Mouse (Mus musculus) ES-Bruce4 (cell line): ENCODE results near the gene Ablim2. TPM values are rescaled to one million over a fixed set of nuclear protein-coding genes. Genes with fewer than 3 reads are reported as not detected.
A peak's percentile ranks its signal among the peaks of the same experiment; 100 is the strongest.

Source experiments
- H3K27ac ChIP-seq: 2 replicates; pipeline ENCODE4 v1.5.1; 2012; ENCODE audit warnings: low read length, inconsistent platforms; ENCODE audit not compliant: insufficient read depth
- H3K27me3 ChIP-seq: 2 replicates; pipeline ENCODE4 v1.6.1; 2012; ENCODE audit warnings: mild to moderate bottlenecking, low read length, inconsistent platforms; ENCODE audit not compliant: control insufficient read depth, poor library complexity, insufficient read depth, severe bottlenecking
- H3K36me3 ChIP-seq: 2 replicates; pipeline ENCODE4 v1.6.1; 2012; ENCODE audit warnings: inconsistent platforms, mild to moderate bottlenecking, low read length, moderate library complexity; ENCODE audit not compliant: control insufficient read depth, poor library complexity, insufficient read depth, severe bottlenecking
- H3K4me1 ChIP-seq: one replicate; pipeline ENCODE4 v1.8.1; 2011; ENCODE audit warnings: low read length; ENCODE audit not compliant: control insufficient read depth, insufficient read depth
- H3K4me3 ChIP-seq: 2 replicates; pipeline ENCODE4 v1.5.1; 2011; ENCODE audit warnings: low read depth, mild to moderate bottlenecking, low read length
- H3K9ac ChIP-seq: 2 replicates; pipeline ENCODE4 v1.6.1; 2012; ENCODE audit warnings: low read depth, mild to moderate bottlenecking, inconsistent platforms; ENCODE audit not compliant: poor library complexity, severe bottlenecking
- H3K9me3 ChIP-seq: replicated peaks from 2 replicates; pipeline ENCODE4 v1.6.1; 2012; ENCODE audit warnings: mild to moderate bottlenecking, low read length, inconsistent platforms; ENCODE audit not compliant: control insufficient read depth, poor library complexity, insufficient read depth, severe bottlenecking
- CTCF ChIP-seq: IDR thresholded peaks from one replicate; pipeline ENCODE4 v1.8.1; 2011; ENCODE audit warnings: low read depth, low read length
- EP300 ChIP-seq: IDR thresholded peaks from 2 replicates; pipeline ENCODE4 v1.6.1; 2011; ENCODE audit warnings: low read depth, low read length; ENCODE audit not compliant: insufficient read depth
- POLR2A ChIP-seq: IDR thresholded peaks from one replicate; pipeline ENCODE4 v1.8.1; 2011; ENCODE audit warnings: low read length; ENCODE audit not compliant: insufficient read depth
- polyA plus RNA-seq: library from polyadenylated mRNA; stranded (reverse); fragments of >200 nt; gene quantifications from 2 replicates; pipeline ENCODE4 v1.2.4, GENCODE M21; 2011; ENCODE audit warnings: low read depth; ENCODE audit not compliant: missing spikeins, insufficient read depth, insufficient read length

Gene Ablim2
- polyA plus RNA-seq, 1 experiment, result 6.1 TPM

GRCm38 (mm10) chr5:35901226-35901809 is 143.6 kb downstream of the Ablim2 start:
- H3K4me1 ChIP-seq, result peaks cover 2% of the 10 kb centered on the region
- TF ChIP-seq EP300, result 0 out of 2 replicates have a peak, but pooled peaks have one; percentile 19
- TF ChIP-seq POLR2A, result no peak
- no peak overlapping the region for H3K4me3 ChIP-seq
- H3K9ac ChIP-seq, result peak overlapping the region; percentile 8; the same call in 1 of the 2 replicates
- peak overlapping the region; percentile 26; the same call in 1 of the 2 replicates for H3K27ac ChIP-seq
- H3K27me3 ChIP-seq, result no peaks in the 10 kb centered on the region
- H3K36me3 ChIP-seq, result no peaks in the 10 kb centered on the region
- H3K9me3 ChIP-seq, result no peaks in the 10 kb centered on the region

- H3K9ac ChIP-seq, result no peak overlapping the region
- peaks cover 2% of the 10 kb centered on the region for H3K4me1 ChIP-seq
- H3K27me3 ChIP-seq, result no peaks in the 10 kb centered on the region
- H3K9me3 ChIP-seq, result no peaks in the 10 kb centered on the region
- no peak overlapping the region for H3K27ac ChIP-seq
- TF ChIP-seq POLR2A (no peak), CTCF (no peak), EP300 (no peak)
- no peak overlapping the region for H3K4me3 ChIP-seq
- H3K36me3 ChIP-seq, result no peaks in the 10 kb centered on the region
Measured at GRCm38 (mm10) chr5:35903456-35903855, 145.8 kb downstream of the Ablim2 start.

- no peak overlapping the region for H3K27ac ChIP-seq
- TF ChIP-seq EP300 (no peak), CTCF (no peak), POLR2A (no peak)
- H3K27me3 ChIP-seq, result no peaks in the 10 kb centered on the region
- no peaks in the 10 kb centered on the region for H3K9me3 ChIP-seq
- peaks cover 2% of the 10 kb centered on the region for H3K4me1 ChIP-seq
- no peak overlapping the region for H3K4me3 ChIP-seq
- no peak overlapping the region for H3K9ac ChIP-seq
- no peaks in the 10 kb centered on the region for H3K36me3 ChIP-seq
Measured at GRCm38 (mm10) chr5:35905283-35905682, 147.6 kb downstream of the Ablim2 start.

- H3K9me3 ChIP-seq, result no peaks in the 10 kb centered on the region
- no peaks in the 10 kb centered on the region for H3K36me3 ChIP-seq
- H3K4me3 ChIP-seq, result no peak overlapping the region
- H3K27me3 ChIP-seq, result no peaks in the 10 kb centered on the region
- H3K27ac ChIP-seq, result no peak overlapping the region
- TF ChIP-seq POLR2A (no peak), EP300 (no peak), CTCF (no peak)
- H3K9ac ChIP-seq, result no peak overlapping the region
- no peaks in the 10 kb centered on the region for H3K4me1 ChIP-seq
Measured at GRCm38 (mm10) chr5:35907090-35907489, 149.4 kb downstream of the Ablim2 start.

- H3K27me3 ChIP-seq, result no peaks in the 10 kb centered on the region
- TF ChIP-seq EP300, result no peak
- no peak for TF ChIP-seq POLR2A
- TF ChIP-seq CTCF, result no peak
- no peaks in the 10 kb centered on the region for H3K36me3 ChIP-seq
- no peak overlapping the region for H3K27ac ChIP-seq
- no peak overlapping the region for H3K4me3 ChIP-seq
- H3K4me1 ChIP-seq, result no peaks in the 10 kb centered on the region
- H3K9ac ChIP-seq, result no peak overlapping the region
- H3K9me3 ChIP-seq, result no peaks in the 10 kb centered on the region
Measured at GRCm38 (mm10) chr5:35907633-35908426, 150.2 kb downstream of the Ablim2 start.

DNA sequence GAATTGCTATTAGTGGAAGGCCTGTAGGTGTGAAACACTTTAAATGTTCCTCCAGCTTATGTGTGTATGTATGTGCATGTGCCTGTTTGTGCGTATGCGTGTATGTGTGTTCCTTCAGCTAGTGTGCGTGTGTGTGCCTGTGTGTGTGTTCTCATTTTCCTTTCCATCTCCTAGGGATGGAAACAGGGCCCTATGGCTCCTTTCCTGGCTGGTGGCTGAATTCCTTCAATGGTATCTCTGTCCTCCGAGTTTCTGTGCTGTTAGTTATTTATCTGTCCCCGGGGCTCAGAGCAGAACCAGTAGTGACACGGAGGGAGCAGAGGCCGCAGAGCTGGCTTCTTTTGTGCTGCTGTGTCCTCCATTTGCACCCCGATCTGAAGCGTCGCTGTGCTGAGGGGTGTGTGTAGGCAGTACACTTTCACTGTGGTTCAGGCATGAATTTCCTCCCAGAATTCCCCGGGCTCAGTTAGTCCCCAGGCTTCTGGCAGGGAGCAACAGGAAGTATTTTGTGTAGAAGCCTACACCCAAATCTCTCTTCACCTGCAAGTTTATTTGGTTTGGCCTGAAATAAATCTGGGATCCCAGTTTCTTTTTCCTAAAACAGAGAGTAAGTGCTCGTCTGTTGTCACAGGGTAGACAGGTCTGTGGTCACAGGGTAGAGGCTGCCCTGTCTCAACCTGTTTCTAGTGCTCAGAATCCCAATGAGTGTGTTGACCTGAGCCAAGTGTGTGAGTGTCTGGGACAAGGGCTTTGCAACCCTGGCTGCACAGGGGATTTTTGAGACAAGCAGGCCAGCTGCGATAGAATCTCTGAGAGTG is 151.2 kb downstream of the Ablim2 start:
- TF ChIP-seq EP300 (no peak), POLR2A (no peak), CTCF (no peak)
- Histone ChIP-seq H3K4me3 (no peak overlapping the region), H3K27me3 (no peaks in the 10 kb centered on the region), H3K36me3 (no peaks in the 10 kb centered on the region), H3K9me3 (no peaks in the 10 kb centered on the region), H3K27ac (no peak overlapping the region), H3K9ac (no peak overlapping the region), H3K4me1 (no peaks in the 10 kb centered on the region)
